Mouse (Mus musculus): ENCODE data around the gene Brk1.
A peak's percentile ranks its signal among the peaks of the same experiment; 100 is the strongest.

Gene Brk1

GRCm38 (mm10) chr6:113612258-113612969 lies 7.8 kb downstream of the Brk1 start:
- H3K4me3 ChIP-seq (replicated peaks; ENCODE audit: low read length) = no peak overlapping the region
- no peaks in the 10 kb centered on the region for H3K9me3 ChIP-seq (ENCODE audit: low read length)
- TF ChIP-seq POU5F1 (IDR thresholded peaks at IDR 0.05; ENCODE audit: borderline replicate concordance, low read length) = no peak
- peaks cover 72% of the 10 kb centered on the region for H3K4me1 ChIP-seq (replicated peaks; ENCODE audit: low read depth, low read length)
- H3K27me3 ChIP-seq (ENCODE audit: insufficient read depth, low read length) = no peaks in the 10 kb centered on the region
- H3K36me3 ChIP-seq (ENCODE audit: insufficient read depth, low read length) = peaks cover 96% of the 10 kb centered on the region

DNA sequence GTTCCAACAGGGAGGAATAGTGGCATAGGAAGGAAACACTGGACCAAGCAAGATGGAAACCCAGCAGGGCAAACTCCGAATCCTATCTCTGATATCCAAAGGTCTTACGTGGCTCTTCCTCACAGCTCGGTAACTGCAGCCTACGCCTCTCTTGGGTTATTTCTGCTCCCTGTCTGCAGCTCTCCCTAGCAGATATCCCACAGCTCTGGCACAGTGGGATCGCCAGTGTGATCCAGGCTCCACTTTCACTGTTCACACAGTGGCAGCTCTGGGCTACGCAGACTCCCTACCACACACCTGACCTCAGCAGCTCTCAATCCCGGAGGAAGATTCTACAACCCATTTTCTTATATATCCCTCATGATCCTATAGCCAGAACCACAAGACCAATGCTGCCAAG lies 9.6 kb downstream of the Brk1 start:
- Histone ChIP-seq H3K27me3 (ENCODE audit: insufficient read depth, low read length) (no peaks in the 10 kb centered on the region), H3K4me3 (replicated peaks; ENCODE audit: low read length) (no peak overlapping the region), H3K4me1 (replicated peaks; ENCODE audit: low read depth, low read length) (peaks cover 73% of the 10 kb centered on the region), H3K36me3 (ENCODE audit: insufficient read depth, low read length) (peaks cover 89% of the 10 kb centered on the region), H3K9me3 (ENCODE audit: low read length) (no peaks in the 10 kb centered on the region)
- TF ChIP-seq NANOG (IDR thresholded peaks at IDR 0.05; ENCODE audit: borderline replicate concordance, low read length) (no peak), POU5F1 (IDR thresholded peaks at IDR 0.05; ENCODE audit: borderline replicate concordance, low read length) (no peak), CTCF (conservative IDR thresholded peaks at IDR 0.05; ENCODE audit: low read length) (no peak)

DNA sequence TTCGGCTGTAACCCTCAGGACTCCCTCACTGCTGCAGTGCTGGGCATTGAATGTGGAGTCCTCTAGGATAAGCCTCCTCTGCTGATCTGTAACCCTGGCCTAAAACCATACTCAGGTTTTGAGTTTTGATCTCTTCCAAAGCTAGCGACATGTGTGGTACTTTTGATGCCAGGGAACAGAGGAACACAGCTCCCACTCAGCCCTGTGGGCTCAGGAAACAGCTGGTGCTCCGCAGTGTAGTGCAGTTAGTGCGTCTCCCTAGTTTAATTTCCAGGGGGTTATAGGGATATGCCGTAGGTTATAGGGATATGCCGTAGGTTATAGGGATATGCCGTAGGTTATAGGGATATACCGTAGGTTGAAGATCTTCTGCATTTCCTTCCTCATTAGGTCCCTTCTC lies 10.4 kb downstream of the Brk1 start:
- H3K4me1 ChIP-seq (replicated peaks; ENCODE audit: low read depth, low read length) = peaks cover 65% of the 10 kb centered on the region

GRCm38 (mm10) chr6:113615489-113615888 lies 10.9 kb downstream of the Brk1 start:
- Histone ChIP-seq H3K4me3 (replicated peaks; ENCODE audit: low read length) (no peak overlapping the region), H3K36me3 (ENCODE audit: insufficient read depth, low read length) (peaks cover 76% of the 10 kb centered on the region), H3K27me3 (ENCODE audit: insufficient read depth, low read length) (no peaks in the 10 kb centered on the region), H3K4me1 (replicated peaks; ENCODE audit: low read depth, low read length) (peaks cover 61% of the 10 kb centered on the region), H3K9me3 (ENCODE audit: low read length) (no peaks in the 10 kb centered on the region)
- TF ChIP-seq CTCF (conservative IDR thresholded peaks at IDR 0.05; ENCODE audit: low read length) (no peak), NANOG (IDR thresholded peaks at IDR 0.05; ENCODE audit: borderline replicate concordance, low read length) (no peak), POU5F1 (IDR thresholded peaks at IDR 0.05; ENCODE audit: borderline replicate concordance, low read length) (no peak)

More for the DNA sequence above, 10.4 kb downstream of the Brk1 start:
- TF ChIP-seq POU5F1 (IDR thresholded peaks at IDR 0.05; ENCODE audit: borderline replicate concordance, low read length) (no peak), CTCF (conservative IDR thresholded peaks at IDR 0.05; ENCODE audit: low read length) (no peak), NANOG (IDR thresholded peaks at IDR 0.05; ENCODE audit: borderline replicate concordance, low read length) (no peak)
- Histone ChIP-seq H3K9me3 (ENCODE audit: low read length) (no peaks in the 10 kb centered on the region), H3K36me3 (ENCODE audit: insufficient read depth, low read length) (peaks cover 81% of the 10 kb centered on the region), H3K27me3 (ENCODE audit: insufficient read depth, low read length) (no peaks in the 10 kb centered on the region), H3K4me3 (replicated peaks; ENCODE audit: low read length) (no peak overlapping the region)

DNA sequence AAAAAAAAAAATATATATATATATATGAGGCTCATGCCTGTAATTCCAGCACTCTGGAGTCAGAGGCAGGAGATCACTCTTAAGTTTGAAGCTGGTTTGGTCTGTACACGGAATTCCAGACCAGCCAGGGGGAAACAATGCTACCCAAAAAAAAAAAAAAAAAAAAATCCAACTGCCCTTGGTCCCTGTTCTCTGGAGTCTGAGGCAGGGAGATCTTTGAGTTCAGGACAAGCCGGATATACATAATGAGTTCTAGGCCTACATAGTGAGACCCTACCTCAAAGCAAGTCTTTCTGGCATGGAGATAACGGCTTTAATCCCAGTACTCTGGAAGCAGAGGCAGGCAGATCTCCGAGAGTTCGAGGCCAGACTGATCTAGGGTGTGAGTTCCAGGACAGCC lies 18.8 kb downstream of the Brk1 start:
- H3K4me3 ChIP-seq (replicated peaks; ENCODE audit: low read length) = peak overlapping the region; percentile 65
- H3K36me3 ChIP-seq (ENCODE audit: insufficient read depth, low read length) = peaks cover 26% of the 10 kb centered on the region
- no peaks in the 10 kb centered on the region for H3K9me3 ChIP-seq (ENCODE audit: low read length)
- peaks cover 6% of the 10 kb centered on the region for H3K27me3 ChIP-seq (ENCODE audit: insufficient read depth, low read length)
- TF ChIP-seq POU5F1 (IDR thresholded peaks at IDR 0.05; ENCODE audit: borderline replicate concordance, low read length) (no peak), CTCF (conservative IDR thresholded peaks at IDR 0.05; ENCODE audit: low read length) (no peak), NANOG (IDR thresholded peaks at IDR 0.05; ENCODE audit: borderline replicate concordance, low read length) (no peak)
- H3K4me1 ChIP-seq (replicated peaks; ENCODE audit: low read depth, low read length) = peaks cover 32% of the 10 kb centered on the region

- TF ChIP-seq POU5F1 (IDR thresholded peaks at IDR 0.05; ENCODE audit: borderline replicate concordance, low read length) (no peak), CTCF (conservative IDR thresholded peaks at IDR 0.05; ENCODE audit: low read length) (no peak), NANOG (IDR thresholded peaks at IDR 0.05; ENCODE audit: borderline replicate concordance, low read length) (no peak)
- peak within 1 kb of the TSS; percentile 86 for H3K4me3 ChIP-seq (replicated peaks; ENCODE audit: low read length)
- peaks cover 6% of the 10 kb centered on the region for H3K27me3 ChIP-seq (ENCODE audit: insufficient read depth, low read length)
- H3K4me1 ChIP-seq (replicated peaks; ENCODE audit: low read depth, low read length) = peaks cover 27% of the 10 kb centered on the region
- H3K36me3 ChIP-seq (ENCODE audit: insufficient read depth, low read length) = peaks cover 32% of the 10 kb centered on the region
- no peaks in the 10 kb centered on the region for H3K9me3 ChIP-seq (ENCODE audit: low read length)
These were observed 19.6 kb downstream of the Brk1 start, which contains the start of gene Vhl for GRCm38 (mm10) chr6:113623941-113624751. Vhl (plus strand) TSS chr6:113623959.

- peaks cover 27% of the 10 kb centered on the region for H3K4me1 ChIP-seq (replicated peaks; ENCODE audit: low read depth, low read length)
- peaks cover 43% of the 10 kb centered on the region for H3K36me3 ChIP-seq (ENCODE audit: insufficient read depth, low read length)
- no peaks in the 10 kb centered on the region for H3K9me3 ChIP-seq (ENCODE audit: low read length)
- H3K4me3 ChIP-seq (replicated peaks; ENCODE audit: low read length) = peak overlapping the region; percentile 86
- TF ChIP-seq NANOG (IDR thresholded peaks at IDR 0.05; ENCODE audit: borderline replicate concordance, low read length) = no peak
- TF ChIP-seq POU5F1 (IDR thresholded peaks at IDR 0.05; ENCODE audit: borderline replicate concordance, low read length) = no peak
- no peak for TF ChIP-seq CTCF (conservative IDR thresholded peaks at IDR 0.05; ENCODE audit: low read length)
- peaks cover 6% of the 10 kb centered on the region for H3K27me3 ChIP-seq (ENCODE audit: insufficient read depth, low read length)
These were observed 20.6 kb downstream of the Brk1 start for GRCm38 (mm10) chr6:113624989-113625770.

- Histone ChIP-seq H3K27me3 (ENCODE audit: insufficient read depth, low read length) (no peaks in the 10 kb centered on the region), H3K4me3 (replicated peaks; ENCODE audit: low read length) (no peak overlapping the region), H3K36me3 (ENCODE audit: insufficient read depth, low read length) (peaks cover 65% of the 10 kb centered on the region), H3K9me3 (ENCODE audit: low read length) (no peaks in the 10 kb centered on the region), H3K4me1 (replicated peaks; ENCODE audit: low read depth, low read length) (peaks cover 24% of the 10 kb centered on the region)
- TF ChIP-seq POU5F1 (IDR thresholded peaks at IDR 0.05; ENCODE audit: borderline replicate concordance, low read length) = no peak
- no peak for TF ChIP-seq CTCF (conservative IDR thresholded peaks at IDR 0.05; ENCODE audit: low read length)
- TF ChIP-seq NANOG (IDR thresholded peaks at IDR 0.05; ENCODE audit: borderline replicate concordance, low read length) = no peak
These were observed 25.8 kb downstream of the Brk1 start for GRCm38 (mm10) chr6:113630322-113630721.
